Mouse (Mus musculus) layer of hippocampus, postnatal 25 days (tissue): Measurements from ENCODE around the gene Caln1. TPM values are rescaled to one million over a fixed set of nuclear protein-coding genes. Genes with fewer than 3 reads are reported as not detected.

ENCODE experiments used
- DNase-seq, 2 experiments: peaks; one replicate each; pipeline ENCODE4 v3.0.0; 2022; ENCODE audit warnings: mixed read lengths in 2 of 2, low spot score in 1 of 2; ENCODE audit errors: extremely low spot score in 1 of 2
- total RNA-seq, 2 experiments: library from RNA; stranded (reverse); gene quantifications; 2 replicates each; pipeline ENCODE4 v1.2.3; 2021

The Caln1 gene
- total RNA-seq, 2 experiments from 2014 or later: 140 to 151 TPM

DNA sequence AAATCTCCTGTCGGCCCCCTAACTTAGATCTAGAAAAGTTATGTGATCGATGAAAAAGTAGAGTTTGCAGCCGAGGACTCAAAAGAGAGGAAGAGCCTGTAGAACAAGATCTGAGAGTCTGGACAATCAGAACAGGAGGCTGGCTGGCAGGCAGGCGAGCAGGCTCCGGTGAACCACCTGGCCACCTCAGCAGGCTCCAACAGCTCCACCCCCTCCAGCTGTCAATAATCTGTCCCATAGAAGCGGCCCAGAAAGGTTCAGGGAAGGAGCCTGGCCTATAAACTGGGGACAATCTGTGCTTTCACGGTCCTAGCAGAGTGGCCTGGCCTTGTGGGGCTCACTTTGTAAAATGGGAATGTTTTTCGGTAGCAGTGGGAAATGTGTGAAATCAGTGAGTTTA, 501.8 kb downstream of the Caln1 start:
- no peak for DNase-seq

DNA sequence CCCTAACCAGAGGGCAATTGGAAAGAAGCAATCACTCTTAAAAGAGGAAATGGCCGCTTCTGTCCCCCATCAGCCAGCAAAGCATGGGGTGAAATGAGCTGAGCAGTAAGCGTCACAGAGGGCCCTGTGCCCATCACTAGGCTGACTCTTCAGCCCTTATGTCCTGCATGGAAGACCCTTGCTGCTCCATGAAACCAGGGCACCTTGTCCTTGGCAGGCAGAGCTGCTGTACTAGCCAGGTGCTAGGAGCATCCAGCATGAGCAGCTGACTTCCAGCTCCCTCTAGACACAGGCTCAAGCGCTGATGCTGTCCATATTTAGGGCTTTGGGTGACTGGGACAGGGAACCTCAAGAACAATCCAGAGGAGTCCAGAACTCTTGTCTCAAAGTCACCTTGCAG, 506.1 kb downstream of the Caln1 start:
- no peak for DNase-seq

DNA sequence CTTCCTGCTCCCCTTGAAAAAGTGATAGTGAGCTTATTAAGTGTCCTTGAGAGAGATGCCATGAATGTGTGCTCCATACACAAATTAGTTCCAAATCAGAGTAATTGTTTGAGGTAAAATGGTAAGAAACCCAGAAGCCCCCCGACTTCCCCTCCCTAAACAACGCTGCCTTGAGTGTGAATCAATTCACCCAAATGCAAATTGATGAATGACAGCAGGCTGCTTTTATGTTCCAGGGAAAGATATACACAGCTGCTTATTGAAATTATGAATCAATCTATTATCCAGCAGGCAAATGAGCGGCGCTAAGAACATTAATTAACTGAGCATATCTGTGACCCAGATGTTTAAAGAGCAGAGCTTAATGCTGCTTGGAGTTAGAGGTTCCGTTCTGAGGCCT, 511.1 kb downstream of the Caln1 start:
- no peak for DNase-seq

DNA sequence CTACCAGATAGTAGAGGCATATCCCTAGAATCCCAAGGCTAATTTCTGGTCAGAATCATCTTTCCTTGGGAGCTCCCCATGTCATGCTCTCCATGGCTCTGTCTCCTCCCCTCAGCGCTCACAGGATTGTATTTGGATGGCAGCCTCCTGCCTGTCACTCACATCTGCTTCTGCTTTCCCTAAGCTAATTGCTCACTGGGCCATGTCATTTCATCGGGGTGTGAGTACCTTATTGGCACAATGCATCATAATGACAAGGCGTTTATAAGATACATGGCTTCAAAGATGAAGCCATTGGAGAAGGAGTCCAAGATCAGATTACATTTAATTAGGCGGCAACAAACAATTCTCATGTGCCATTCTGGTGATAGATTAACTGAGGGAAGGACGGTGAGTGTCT, 522.5 kb downstream of the Caln1 start:
- no peak for DNase-seq

DNA sequence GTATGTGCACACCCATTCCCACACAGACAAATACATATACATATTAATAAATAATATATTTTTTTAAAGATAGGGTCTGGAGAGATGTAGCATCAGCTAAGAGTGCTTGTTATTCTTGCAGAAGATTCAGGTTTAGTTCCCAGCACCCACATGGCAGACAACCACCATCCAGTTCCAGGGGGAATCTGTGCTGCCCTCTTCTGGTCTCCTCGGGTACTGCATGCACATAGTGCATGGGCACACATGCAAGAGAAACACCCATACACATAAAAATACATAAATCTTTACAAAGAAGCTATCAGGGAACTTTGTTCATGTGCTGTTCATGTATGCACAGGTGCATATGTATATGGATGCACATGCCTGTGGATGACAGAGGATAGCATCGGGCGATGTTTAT, 526.7 kb downstream of the Caln1 start:
- no peak for DNase-seq

Other genes with a start within 250 kb of the Caln1 start
- gene Kctd7, start 224.6 kb upstream of the Caln1 start, total RNA-seq: 10 to 100 TPM; 12.9 to 13.1 TPM
- 10 to 100 TPM; 45.3 to 48.0 TPM for gene Rabgef1, start 197.7 kb upstream of the Caln1 start, total RNA-seq
- 10 to 100 TPM; 35.2 to 43.5 TPM for gene Tmem248, start 152.4 kb upstream of the Caln1 start, total RNA-seq
- 10 to 100 TPM; 68.9 to 81.5 TPM for gene Sbds, start 113.9 kb upstream of the Caln1 start, total RNA-seq
- gene Tyw1, start 113.8 kb upstream of the Caln1 start, total RNA-seq: 10 to 100 TPM; 14.4 to 18.6 TPM
- gene A330070K13Rik, start 15.2 kb downstream of the Caln1 start, total RNA-seq: 1 to 10 TPM; 2.2 to 5.3 TPM